Mouse (Mus musculus): ENCODE measurements around the gene Plekha4.

DNA sequence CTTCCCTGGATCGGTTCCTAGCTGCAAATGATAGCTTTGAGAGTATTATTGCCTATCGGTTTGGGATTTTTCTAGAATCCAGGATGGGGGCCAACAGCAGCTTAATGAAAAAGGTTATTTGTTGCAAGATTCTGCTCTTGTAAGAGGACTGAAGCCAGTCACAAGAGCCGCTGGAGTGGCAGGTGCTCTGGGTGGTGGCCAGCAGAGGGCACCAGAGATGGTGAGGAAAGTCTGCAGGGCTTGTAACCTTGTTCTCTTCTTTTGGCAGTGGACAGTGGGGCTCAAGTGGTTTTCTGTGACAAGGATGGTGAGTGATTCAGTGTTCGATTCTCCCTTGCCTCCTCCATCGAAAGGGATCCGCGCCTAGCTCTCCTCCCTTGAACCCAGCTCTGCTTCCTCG, 29.7 kb downstream of the Plekha4 start:
- peak; percentile 58 for TF ChIP-seq CTCF (IDR thresholded peaks at IDR 0.05; ENCODE audit: insufficient read depth, low read depth, low read length)
- TF ChIP-seq POLR2A (IDR thresholded peaks at IDR 0.05; ENCODE audit: insufficient read depth, low read depth, low read length): no peak

Measured in olfactory bulb, adult 2 months (tissue).